Mouse (Mus musculus) neural tube, embryonic 14.5 days (tissue): ENCODE measurements around the gene Zdhhc9. TPM values are rescaled to one million over a fixed set of nuclear protein-coding genes. Genes with fewer than 3 reads are reported as not detected.

Experiments
- ATAC-seq: fragments of 200-750 bp; cut with Nextera tagmentation; 2 replicates; pipeline ENCODE4 v1.8.0; 2017; ENCODE audit warnings: low read depth, mild to moderate bottlenecking, moderate TSS enrichment, moderate library complexity
- H3K27ac ChIP-seq: fragments of 300-500 bp; sonication (generic); 2 replicates; pipeline ENCODE4 v1.5.1; 2014; ENCODE audit warnings: low read depth, mild to moderate bottlenecking, control low read depth, low read length, moderate library complexity, mixed read lengths
- H3K27me3 ChIP-seq: fragments of 300-500 bp; sonication (generic); 2 replicates; pipeline ENCODE4 v1.6.1; 2014; ENCODE audit warnings: low read length; ENCODE audit not compliant: control insufficient read depth, insufficient read depth
- H3K36me3 ChIP-seq: fragments of 300-500 bp; sonication (generic); 2 replicates; pipeline ENCODE4 v1.6.1; 2014; ENCODE audit warnings: low read length, mixed read lengths; ENCODE audit not compliant: control insufficient read depth, insufficient read depth
- H3K4me1 ChIP-seq: fragments of 300-500 bp; sonication (generic); 2 replicates; pipeline ENCODE4 v1.6.1; 2014; ENCODE audit warnings: low read length; ENCODE audit not compliant: control insufficient read depth, insufficient read depth
- H3K4me2 ChIP-seq: fragments of 300-500 bp; sonication (generic); 2 replicates; pipeline ENCODE4 v1.6.1; 2014; ENCODE audit warnings: mild to moderate bottlenecking, low read depth, low read length, control low read depth
- H3K4me3 ChIP-seq: fragments of 300-500 bp; sonication (generic); 2 replicates; pipeline ENCODE4 v1.5.1; 2014; ENCODE audit warnings: low read depth, low read length, control low read depth, mixed read lengths
- H3K9ac ChIP-seq: fragments of 300-500 bp; sonication (generic); replicated peaks from 2 replicates; pipeline ENCODE4 v1.6.1; 2014; ENCODE audit warnings: low read depth, mild to moderate bottlenecking, control low read depth, low read length, mixed read lengths
- H3K9me3 ChIP-seq: fragments of 300-500 bp; sonication (generic); 2 replicates; pipeline ENCODE4 v1.6.1; 2016; ENCODE audit warnings: low read length; ENCODE audit not compliant: control insufficient read depth
- WGBS: fragments of 180-500 bp; shearing (Covaris S2); extraction: QIAGEN DNeasy Blood & Tissue Kit; methylation state at CpG from one replicate; pipeline ENCODE4 v1.1.7; 2014; 5-methylcytosine and 5-hydroxymethylcytosine counted together
- polyA plus RNA-seq: library from polyadenylated mRNA; unstranded; fragments of >200 nt; fragmentation: Nextera tagmentation; extraction: Ambion mirVana; gene quantifications from 2 replicates; pipeline ENCODE4 v1.2.1, GENCODE M21; 2014

The Zdhhc9 gene
- polyA plus RNA-seq, 1 experiment from 2014 or later = 11.3 TPM

DNA sequence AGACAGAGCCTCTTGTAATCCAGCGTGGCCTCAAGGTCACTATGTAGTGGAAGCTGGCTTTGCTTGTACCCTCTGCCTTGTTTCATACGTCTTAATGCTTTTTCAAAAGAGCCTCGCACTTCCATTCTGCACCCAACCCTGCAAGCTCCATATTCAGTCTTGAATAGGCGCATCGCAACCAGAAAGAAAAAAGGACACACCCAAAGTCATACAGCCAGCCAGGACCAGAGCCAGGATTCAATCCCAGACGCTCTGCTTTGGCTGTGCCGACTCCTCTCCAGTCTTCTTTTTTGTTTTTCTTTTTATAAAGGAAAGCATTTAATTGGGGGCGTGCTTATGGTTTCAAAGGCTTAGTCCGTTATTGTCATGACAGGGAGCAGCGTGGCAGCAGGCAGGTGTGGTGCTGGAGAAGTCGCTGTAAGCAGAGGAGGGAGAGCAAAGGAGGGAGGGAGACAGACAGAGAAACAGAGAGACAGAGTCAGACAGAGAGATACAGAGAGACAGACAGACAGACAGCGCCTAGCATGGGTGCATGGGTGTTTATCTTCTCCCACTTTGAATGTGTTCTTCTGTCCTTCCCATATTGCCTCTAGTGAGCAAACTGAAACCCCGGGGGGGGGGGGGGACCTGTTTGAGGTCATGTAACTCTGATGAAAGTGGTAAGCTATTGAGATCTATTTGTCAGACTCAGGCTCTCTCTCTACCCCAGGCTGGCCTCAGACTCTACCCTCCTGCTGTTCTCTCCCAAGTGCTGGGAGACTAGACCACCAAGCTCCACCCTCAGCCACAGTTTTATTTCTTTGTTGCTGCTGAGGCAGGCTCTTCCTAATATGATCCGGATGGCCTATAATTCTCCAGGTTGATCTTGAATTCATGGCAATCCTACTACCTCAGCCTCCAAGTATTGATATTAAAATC lies 69.1 kb downstream of the Zdhhc9 start:
- no peaks in the 10 kb centered on the region for H3K9me3 ChIP-seq
- no peak overlapping the region for H3K4me3 ChIP-seq
- no peaks in the 10 kb centered on the region for H3K27me3 ChIP-seq
- ATAC-seq = no peak
- WGBS = 34% methylated on average over 14 of the region's 14 CpGs
- H3K4me1 ChIP-seq = no peaks in the 10 kb centered on the region
- no peak overlapping the region for H3K4me2 ChIP-seq
- H3K9ac ChIP-seq = no peak overlapping the region
- H3K27ac ChIP-seq = no peak overlapping the region
- no peaks in the 10 kb centered on the region for H3K36me3 ChIP-seq

DNA sequence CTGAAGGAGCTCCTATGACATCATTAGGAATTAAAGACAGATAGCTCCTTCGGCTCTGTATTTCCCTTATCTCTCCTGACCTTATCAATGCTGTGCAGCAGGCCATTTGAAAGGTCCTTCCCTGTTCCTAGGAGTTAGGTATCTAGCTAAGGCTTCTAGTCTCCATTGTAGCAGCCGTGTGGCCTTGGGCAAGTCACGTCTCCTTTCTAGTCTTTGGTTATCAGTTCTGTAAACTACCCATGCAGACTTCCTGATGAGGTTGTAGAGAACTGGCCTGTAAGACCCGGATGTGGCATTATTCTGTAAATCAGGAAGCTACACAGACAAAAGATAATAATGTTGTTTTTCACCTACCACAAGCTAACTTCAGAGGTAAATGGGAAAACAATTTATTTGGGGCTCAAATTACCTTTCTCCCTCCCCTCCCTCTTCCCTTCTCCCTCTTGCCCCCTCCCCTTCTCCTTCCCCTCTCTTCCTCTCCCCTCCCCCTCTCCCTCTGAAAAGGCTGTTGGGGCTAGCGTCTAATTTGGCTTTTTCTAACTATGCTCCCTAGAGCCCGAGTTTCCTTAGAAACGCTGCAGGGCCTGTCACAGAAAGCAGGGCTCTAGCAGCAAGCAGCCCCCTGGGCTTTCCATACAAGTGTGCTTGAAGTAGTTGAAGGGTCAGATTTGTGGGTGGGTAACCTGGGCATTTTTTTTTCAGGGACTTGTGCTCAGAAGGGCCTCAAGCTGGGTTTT lies 70.0 kb downstream of the Zdhhc9 start:
- Histone ChIP-seq H3K36me3 (no peaks in the 10 kb centered on the region), H3K27me3 (no peaks in the 10 kb centered on the region), H3K9me3 (no peaks in the 10 kb centered on the region), H3K27ac (no peak overlapping the region), H3K9ac (no peak overlapping the region), H3K4me2 (no peak overlapping the region), H3K4me1 (no peaks in the 10 kb centered on the region), H3K4me3 (no peak overlapping the region)
- WGBS = 48% methylated on average over 7 of the region's 7 CpGs
- ATAC-seq = no peak

DNA sequence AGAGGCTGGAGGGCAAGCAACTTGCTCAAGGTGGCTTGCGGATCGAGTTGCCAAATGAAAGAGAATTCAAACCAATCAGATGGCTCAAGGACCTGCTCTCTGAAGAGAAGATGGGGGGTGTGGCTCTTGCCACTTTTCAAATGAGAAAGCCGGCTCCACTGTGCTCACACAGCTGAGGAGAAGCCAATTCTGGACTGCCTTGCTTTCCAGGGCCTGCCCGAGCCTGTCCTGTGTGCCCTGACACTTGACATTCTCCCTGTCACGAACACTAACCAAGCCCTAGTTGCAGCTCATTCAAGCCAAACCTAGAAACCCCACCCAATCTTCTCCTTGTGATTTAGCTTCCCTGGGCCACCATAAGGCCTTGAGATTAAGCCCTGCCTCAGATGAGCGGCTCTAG lies 70.7 kb downstream of the Zdhhc9 start:
- WGBS = 69% methylated on average over 6 of the region's 6 CpGs
- Histone ChIP-seq H3K27me3 (no peaks in the 10 kb centered on the region), H3K27ac (no peak overlapping the region), H3K4me3 (no peak overlapping the region), H3K4me1 (no peaks in the 10 kb centered on the region), H3K9me3 (no peaks in the 10 kb centered on the region), H3K36me3 (no peaks in the 10 kb centered on the region), H3K9ac (no peak overlapping the region), H3K4me2 (no peak overlapping the region)
- ATAC-seq = no peak

DNA sequence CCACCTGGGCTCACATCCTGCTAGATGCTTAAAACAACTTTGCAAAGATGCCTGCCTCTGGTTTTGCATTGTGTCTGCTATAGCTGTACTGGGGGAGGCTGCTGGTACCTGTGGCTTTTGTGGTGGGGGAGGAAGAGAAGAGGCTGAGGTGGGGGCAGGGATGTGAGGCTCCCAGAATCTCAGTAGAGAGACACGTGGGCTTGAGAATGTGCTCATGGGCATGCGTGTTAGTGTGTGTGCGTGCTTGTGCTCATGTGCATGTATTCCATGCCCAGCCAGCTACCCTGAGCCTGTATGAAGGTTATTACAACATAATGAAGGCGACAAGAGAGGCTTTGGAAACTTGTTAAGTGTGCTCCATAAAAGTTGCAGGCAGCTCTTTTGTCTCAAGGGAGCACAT lies 71.7 kb downstream of the Zdhhc9 start:
- no peak for ATAC-seq
- no peaks in the 10 kb centered on the region for H3K27me3 ChIP-seq
- H3K27ac ChIP-seq = no peak overlapping the region
- H3K9ac ChIP-seq = no peak overlapping the region
- H3K9me3 ChIP-seq = no peaks in the 10 kb centered on the region
- no peak overlapping the region for H3K4me3 ChIP-seq
- H3K4me2 ChIP-seq = no peak overlapping the region
- WGBS = 89% methylated on average over 4 of the region's 4 CpGs
- no peaks in the 10 kb centered on the region for H3K4me1 ChIP-seq
- H3K36me3 ChIP-seq = no peaks in the 10 kb centered on the region

DNA sequence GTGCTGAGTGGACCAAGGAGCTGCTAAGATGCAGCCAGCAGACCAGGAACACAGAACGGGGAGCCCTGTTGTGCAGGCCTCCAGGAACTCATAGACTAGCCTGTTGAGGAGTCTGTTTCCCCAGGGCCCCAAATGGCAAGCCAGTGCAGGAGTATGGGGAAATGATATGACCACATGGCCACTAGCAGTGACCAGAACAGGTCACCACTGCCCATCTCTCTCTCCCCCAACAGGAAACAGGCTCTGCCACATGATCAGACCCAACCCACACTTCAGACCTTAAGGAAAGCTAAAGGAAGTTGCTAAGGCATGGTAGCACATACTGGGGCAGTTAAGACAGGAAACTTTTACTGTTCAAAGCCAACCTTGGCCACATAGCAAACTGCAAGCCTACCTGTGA lies 79.5 kb downstream of the Zdhhc9 start:
- H3K4me2 ChIP-seq = no peak overlapping the region
- no peak for ATAC-seq
- H3K9me3 ChIP-seq = no peaks in the 10 kb centered on the region
- no peak overlapping the region for H3K27ac ChIP-seq
- 83% methylated on average over 1 of the region's 1 CpGs for WGBS
- H3K4me1 ChIP-seq = no peaks in the 10 kb centered on the region
- H3K27me3 ChIP-seq = no peaks in the 10 kb centered on the region
- H3K9ac ChIP-seq = no peak overlapping the region
- H3K4me3 ChIP-seq = no peak overlapping the region
- no peaks in the 10 kb centered on the region for H3K36me3 ChIP-seq

DNA sequence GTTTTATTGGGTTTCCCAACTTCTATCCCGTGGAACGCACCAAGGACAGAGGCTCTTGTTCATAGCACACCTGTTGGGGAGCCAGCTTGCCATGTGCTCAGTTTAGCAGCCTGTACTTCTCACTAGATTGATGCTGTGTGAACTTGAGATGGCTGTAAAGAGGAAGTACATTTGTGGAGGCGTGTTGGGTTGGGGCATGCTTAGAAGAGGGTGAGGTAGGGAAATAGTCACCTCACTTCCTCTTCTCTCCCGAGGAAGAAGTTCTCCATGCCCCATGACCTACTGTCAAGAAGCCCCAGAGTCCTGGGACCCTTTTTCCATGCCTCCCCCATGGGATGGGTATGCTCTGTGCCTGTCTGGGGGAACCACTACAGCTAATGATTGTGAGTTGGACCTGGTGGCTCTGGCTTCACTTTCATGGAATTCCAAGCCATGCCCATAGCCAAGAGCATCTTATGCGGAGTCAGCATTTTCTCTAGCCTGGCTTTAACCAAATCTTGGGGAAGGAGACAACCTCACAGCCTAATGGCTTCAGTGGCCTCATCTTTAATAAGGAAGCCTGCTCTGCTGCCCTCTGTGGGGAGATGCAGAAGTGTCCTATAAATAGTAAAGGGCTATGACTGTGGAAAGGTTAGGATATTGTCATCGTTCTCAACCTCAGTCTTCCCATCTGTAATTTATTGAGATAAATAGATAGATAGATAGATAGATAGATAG lies 81.0 kb downstream of the Zdhhc9 start:
- no peak for ATAC-seq
- H3K4me1 ChIP-seq = no peaks in the 10 kb centered on the region
- H3K36me3 ChIP-seq = no peaks in the 10 kb centered on the region
- no peak overlapping the region for H3K9ac ChIP-seq
- 87% methylated on average over 6 of the region's 6 CpGs for WGBS
- H3K9me3 ChIP-seq = no peaks in the 10 kb centered on the region
- H3K4me2 ChIP-seq = no peak overlapping the region
- H3K27ac ChIP-seq = no peak overlapping the region
- no peaks in the 10 kb centered on the region for H3K27me3 ChIP-seq
- no peak overlapping the region for H3K4me3 ChIP-seq

DNA sequence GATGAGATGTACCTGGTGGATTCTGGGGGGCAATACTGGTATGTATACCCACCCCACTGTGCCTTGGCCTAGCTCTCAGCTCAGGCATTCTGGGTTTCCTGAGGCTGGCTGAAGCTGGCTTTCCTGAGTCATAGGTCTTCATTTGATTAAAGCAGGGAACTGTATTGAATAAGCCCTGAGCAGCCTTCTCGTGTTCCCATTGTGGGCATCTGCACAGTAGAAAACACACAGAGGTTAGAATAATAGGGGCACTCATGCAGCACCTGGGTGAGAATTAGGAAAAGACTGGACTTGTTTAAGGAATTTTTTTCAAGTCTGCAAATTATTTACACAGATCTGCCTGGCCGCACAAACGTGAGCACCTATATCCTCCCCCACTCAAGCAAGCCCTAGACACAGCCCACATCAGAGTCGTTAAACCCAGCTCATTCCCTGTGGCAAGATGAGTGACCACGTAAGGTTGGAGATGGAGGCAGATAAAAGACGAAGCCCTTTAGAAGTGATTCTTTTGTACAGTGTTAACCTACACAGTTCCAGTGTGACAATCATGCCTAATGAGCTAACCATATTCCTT lies 81.7 kb downstream of the Zdhhc9 start:
- Histone ChIP-seq H3K9me3 (no peaks in the 10 kb centered on the region), H3K27me3 (no peaks in the 10 kb centered on the region), H3K4me1 (no peaks in the 10 kb centered on the region), H3K9ac (no peak overlapping the region), H3K4me3 (no peak overlapping the region), H3K36me3 (no peaks in the 10 kb centered on the region), H3K4me2 (no peak overlapping the region), H3K27ac (no peak overlapping the region)
- 79% methylated on average over 6 of the region's 6 CpGs for WGBS
- ATAC-seq = no peak

DNA sequence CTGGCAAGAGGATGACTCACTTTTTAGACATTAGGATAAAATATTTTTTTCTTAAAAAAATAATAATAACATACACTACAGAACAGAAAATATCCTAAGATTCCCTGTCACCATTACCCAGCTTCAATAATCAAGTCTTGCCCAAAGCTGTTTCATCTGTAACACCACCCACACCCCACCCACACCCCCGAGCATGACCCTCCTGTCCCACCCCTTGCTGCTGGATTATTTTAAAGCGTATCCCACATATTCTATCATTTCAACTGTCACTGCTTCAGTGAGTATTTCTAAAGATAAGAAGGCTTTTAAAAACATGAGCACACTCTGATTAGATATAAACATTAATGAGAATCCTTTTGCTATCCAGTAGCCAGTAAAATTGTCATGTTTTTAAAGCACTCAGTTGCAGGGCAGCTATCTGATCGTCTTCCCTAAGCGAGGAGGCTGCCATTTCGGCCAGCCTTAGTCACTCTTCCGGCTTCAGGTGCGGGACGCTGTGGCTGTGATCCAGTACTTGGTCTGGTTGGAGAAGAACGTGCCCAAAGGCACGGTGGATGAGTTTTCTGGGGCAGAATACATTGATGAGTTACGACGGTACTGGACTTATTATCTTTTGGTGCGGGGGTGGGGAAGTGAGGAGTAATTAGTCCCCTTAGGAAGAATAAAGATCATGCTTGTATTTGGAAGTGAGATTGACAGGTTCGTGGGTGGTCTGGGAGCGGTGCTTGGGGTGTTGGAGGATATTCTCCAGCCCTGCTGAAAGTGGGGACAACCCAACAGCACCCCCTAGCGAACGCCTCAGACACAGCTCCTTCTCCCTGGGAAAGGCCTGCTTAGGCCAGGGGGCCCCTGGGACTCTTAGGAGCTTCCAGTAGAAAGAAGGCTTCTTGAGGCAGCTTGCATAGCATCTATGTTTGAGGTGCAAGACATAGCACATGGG lies 84.3 kb downstream of the Zdhhc9 start:
- Histone ChIP-seq H3K4me1 (no peaks in the 10 kb centered on the region), H3K4me2 (peak overlapping the region; percentile 14; the same call in 1 of the 2 replicates), H3K4me3 (no peak overlapping the region), H3K27ac (no peak overlapping the region), H3K9ac (no peak overlapping the region), H3K36me3 (no peaks in the 10 kb centered on the region), H3K9me3 (no peaks in the 10 kb centered on the region), H3K27me3 (no peaks in the 10 kb centered on the region)
- 33% methylated on average over 17 of the region's 17 CpGs for WGBS
- ATAC-seq = no peak
